7 mouse cellular contexts compared by ENCODE assay signal in the genomic region with DNA sequence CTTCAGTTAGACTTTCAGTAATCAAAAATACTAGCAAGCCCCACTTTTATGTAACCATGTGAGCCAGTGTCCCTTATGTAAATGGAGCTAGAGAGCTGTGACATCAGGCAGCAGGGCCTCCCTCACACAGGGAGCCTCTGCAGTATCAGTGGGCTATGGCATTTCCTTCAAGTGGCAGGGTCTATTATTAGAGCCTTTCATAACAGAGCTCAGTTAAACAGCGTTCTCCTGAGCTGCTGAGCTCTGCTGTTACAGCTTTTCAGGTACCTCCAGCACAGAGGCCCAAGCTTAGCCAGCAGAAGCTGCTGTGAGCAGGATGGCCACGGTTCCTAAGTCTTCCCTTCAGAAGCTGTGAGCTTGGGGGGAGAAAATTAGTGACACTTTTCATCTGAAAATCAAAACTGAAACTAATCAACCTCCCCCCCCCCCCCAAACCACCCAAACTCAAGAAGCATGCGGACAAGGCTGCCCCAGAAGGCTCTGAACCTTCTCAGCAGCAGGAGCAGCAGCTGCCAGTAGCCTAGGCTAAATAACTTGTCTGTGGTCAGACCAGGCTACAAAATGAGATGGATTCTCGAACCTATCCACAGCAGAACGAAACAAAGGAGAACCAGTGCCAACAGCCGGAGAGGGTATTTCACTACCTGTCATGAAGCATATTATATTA. TPM values are rescaled to one million over a fixed set of nuclear protein-coding genes. Genes with fewer than 3 reads are reported as not detected.
DNase-seq lines count a peak whose midpoint lies in the region; ATAC-seq lines count a peak whose summit lies in the region.

No protein-coding gene starts in this region.

- H3K4me1 ChIP-seq in megakaryocyte, embryonic 14.5 days = peaks cover 84% of the 10 kb centered on the region
- H3K4me1 ChIP-seq in forebrain, embryonic 14.5 days (ENCODE audit: control insufficient read depth, insufficient read depth, low read length) = peaks cover 5% of the 10 kb centered on the region; the same call in 1 of the 2 replicates
- H3K4me1 ChIP-seq in hindbrain, embryonic 14.5 days (replicated peaks; ENCODE audit: control insufficient read depth, insufficient read depth, low read length) = peaks cover 7% of the 10 kb centered on the region; the same call in 1 of the 2 replicates

- peak overlapping the region; percentile 88 for H3K4me3 ChIP-seq in megakaryocyte, embryonic 14.5 days (replicated peaks)
- no peak overlapping the region for H3K4me3 ChIP-seq in forebrain, embryonic 14.5 days (ENCODE audit: low read depth, low read length)
- no peak overlapping the region for H3K4me3 ChIP-seq in hindbrain, embryonic 14.5 days (replicated peaks; ENCODE audit: low read length)

- H3K4me2 ChIP-seq in forebrain, embryonic 14.5 days (ENCODE audit: low read length) = no peak overlapping the region
- H3K4me2 ChIP-seq in hindbrain, embryonic 14.5 days (replicated peaks) = no peak overlapping the region

- H3K9me3 ChIP-seq in megakaryocyte, embryonic 14.5 days = no peaks in the 10 kb centered on the region
- H3K9me3 ChIP-seq in forebrain, embryonic 14.5 days (replicated peaks; ENCODE audit: control insufficient read depth, low read length) = no peaks in the 10 kb centered on the region
- H3K9me3 ChIP-seq in hindbrain, embryonic 14.5 days (ENCODE audit: control insufficient read depth, low read length) = no peaks in the 10 kb centered on the region

- no peak overlapping the region for H3K9ac ChIP-seq in forebrain, embryonic 14.5 days (ENCODE audit: low read length)
- peak overlapping the region; percentile 28; the same call in 1 of the 2 replicates for H3K9ac ChIP-seq in hindbrain, embryonic 14.5 days

- 54% methylated on average over 6 of the region's 6 CpGs for WGBS in forebrain, embryonic 14.5 days
- WGBS in hindbrain, embryonic 14.5 days = 62% methylated on average over 6 of the region's 6 CpGs

- no peaks in the 10 kb centered on the region for H3K27me3 ChIP-seq in megakaryocyte, embryonic 14.5 days (replicated peaks)
- H3K27me3 ChIP-seq in forebrain, embryonic 14.5 days (replicated peaks; ENCODE audit: control insufficient read depth, insufficient read depth, low read length) = no peaks in the 10 kb centered on the region
- no peaks in the 10 kb centered on the region for H3K27me3 ChIP-seq in hindbrain, embryonic 14.5 days (ENCODE audit: control insufficient read depth, insufficient read depth, low read length)

- ATAC-seq in megakaryocyte, adult 5-6 weeks (ENCODE audit: poor library complexity, severe bottlenecking) = no peak
- ATAC-seq in forebrain, embryonic 14.5 days = peak; percentile 34; the same call in 1 of the 2 replicates
- ATAC-seq in hindbrain, embryonic 14.5 days (ENCODE audit: low FRiP score) = no peak
- ATAC-seq in neutrophil, adult 5-6 weeks (ENCODE audit: extremely low read depth, insufficient number of reproducible peaks, low FRiP score, poor library complexity, severe bottlenecking) = peak; percentile 69
- no peak for ATAC-seq in monocyte, adult 5-6 weeks (replicated peaks; ENCODE audit: insufficient number of reproducible peaks, low FRiP score, low TSS enrichment, poor library complexity, severe bottlenecking)

- no peak for DNase-seq in forebrain, embryonic 14.5 days (ENCODE audit: low spot score)
- DNase-seq in hindbrain, embryonic 14.5 days (ENCODE audit: low spot score) = no peak
- no peak for DNase-seq in spleen, postnatal 14 days (ENCODE audit: low spot score in 2 of 2)

- 0 out of 2 replicates have a peak overlapping the region, but pooled peaks have one; percentile 14 for H3K27ac ChIP-seq in forebrain, embryonic 14.5 days (ENCODE audit: low read depth, low read length)
- H3K27ac ChIP-seq in hindbrain, embryonic 14.5 days = peak overlapping the region; percentile 29; the same call in 1 of the 2 replicates

- peaks cover 72% of the 10 kb centered on the region for H3K36me3 ChIP-seq in megakaryocyte, embryonic 14.5 days (replicated peaks; ENCODE audit: low read length)
- no peaks in the 10 kb centered on the region for H3K36me3 ChIP-seq in forebrain, embryonic 14.5 days (ENCODE audit: control insufficient read depth, insufficient read depth, low read length)
- H3K36me3 ChIP-seq in hindbrain, embryonic 14.5 days (replicated peaks; ENCODE audit: control insufficient read depth, insufficient read depth) = no peaks in the 10 kb centered on the region

RNA-seq across cellular contexts. Expression of gene Zfp706, which starts 20.2 kb away (rescaled TPM):
- 23.0 and 24.7 TPM in 2 replicates for polyA plus RNA-seq in megakaryocyte, embryonic 14.5 days (2012; ENCODE audit: insufficient read depth, low replicate concordance)
- total RNA-seq in megakaryocyte, adult 5-6 weeks (2015) = 291 and 313 TPM in 2 replicates
- total RNA-seq in megakaryocyte, adult 5-6 weeks (2017) = 41.3 and 67.5 TPM in 2 replicates
- polyA plus RNA-seq in forebrain, embryonic 14.5 days (2014; fragmentation: Nextera tagmentation; extraction: Ambion mirVana) = 353 and 411 TPM in 2 replicates
- polyA plus RNA-seq in hindbrain, embryonic 14.5 days (2014; fragmentation: Nextera tagmentation; extraction: Ambion mirVana) = 424 and 425 TPM in 2 replicates
- 68.0 and 85.9 TPM in 2 replicates for total RNA-seq in neutrophil, adult 5-6 weeks (2017)
- total RNA-seq in monocyte, adult 5-6 weeks (2017) = 64.0 to 120 TPM (median 90.5 TPM) in 3 replicates

Comparison
In these comparisons a context has a peak if more than half of its experiments do, and no peak if none do; other contexts are left out.
1. ATAC-seq: peak in forebrain, embryonic 14.5 days (single experiment) and neutrophil, adult 5-6 weeks (single experiment); none in megakaryocyte, adult 5-6 weeks (single experiment), hindbrain, embryonic 14.5 days (single experiment) and monocyte, adult 5-6 weeks (single experiment).